Mouse (Mus musculus) embryo, embryonic 10.5 days (tissue): Measurements from ENCODE around the gene Gm20388.

Experiments used
- DNase-seq: peaks from one replicate; pipeline ENCODE4 v3.0.0-alpha.2; 2015; ENCODE audit warnings: low spot score

Gm20388 gene

DNA sequence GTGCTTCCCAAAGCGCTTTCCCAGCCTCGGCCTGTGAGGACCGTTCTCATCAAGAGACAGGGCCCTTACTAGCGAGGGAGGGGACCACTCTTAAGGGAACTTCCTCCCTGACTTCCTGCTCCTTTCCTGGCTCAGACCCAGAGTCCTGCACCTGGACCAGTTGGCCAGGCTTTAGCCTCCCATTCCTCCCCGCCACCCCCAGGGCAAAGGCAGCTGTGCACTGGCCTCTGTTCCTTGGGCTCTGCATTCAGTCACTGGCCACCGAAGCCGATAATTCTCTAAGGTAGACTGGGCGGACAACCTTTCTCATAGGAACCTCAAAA lies 2280.4 kb downstream of the Gm20388 start:
- DNase-seq = no peak

DNA sequence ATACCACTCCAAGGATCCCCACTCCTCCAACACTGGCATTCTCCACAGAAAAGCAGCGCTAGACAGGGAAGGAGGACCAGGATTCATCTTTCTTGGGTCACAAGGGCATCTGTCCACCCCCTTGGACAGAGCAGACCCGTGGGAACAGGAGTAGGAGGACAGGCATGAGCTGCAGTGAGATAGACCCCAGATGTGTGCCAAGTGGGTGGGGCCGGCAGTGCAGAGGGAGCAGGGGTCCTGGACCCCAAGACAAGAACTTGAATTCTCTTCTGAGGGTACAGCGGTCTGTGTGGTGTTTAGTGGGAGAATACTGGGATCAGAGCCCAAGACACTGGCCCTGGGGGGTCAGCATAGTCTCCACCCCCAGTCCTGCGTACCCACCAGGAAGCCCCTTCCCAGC lies 2282.1 kb downstream of the Gm20388 start:
- DNase-seq = no peak

DNA sequence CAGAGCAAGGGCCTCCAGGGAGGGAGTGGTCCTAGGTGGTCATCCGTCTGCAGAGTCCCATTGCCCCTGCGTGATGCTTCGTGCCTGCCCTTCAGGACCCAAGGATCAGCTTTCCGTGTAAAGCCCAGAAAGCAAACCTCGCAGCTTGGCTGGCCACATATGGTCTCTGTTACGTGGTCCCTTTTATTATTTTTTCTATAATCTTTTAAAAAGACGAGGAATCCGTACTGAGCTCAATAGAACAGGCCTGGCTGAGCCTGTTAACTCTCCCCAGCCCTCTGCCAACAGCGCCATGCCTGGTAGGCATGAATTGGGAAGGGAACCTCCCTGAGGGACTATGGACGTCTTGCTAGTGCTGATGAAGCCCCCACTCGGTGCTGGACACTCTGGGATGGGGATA lies 2282.9 kb downstream of the Gm20388 start:
- no peak for DNase-seq

DNA sequence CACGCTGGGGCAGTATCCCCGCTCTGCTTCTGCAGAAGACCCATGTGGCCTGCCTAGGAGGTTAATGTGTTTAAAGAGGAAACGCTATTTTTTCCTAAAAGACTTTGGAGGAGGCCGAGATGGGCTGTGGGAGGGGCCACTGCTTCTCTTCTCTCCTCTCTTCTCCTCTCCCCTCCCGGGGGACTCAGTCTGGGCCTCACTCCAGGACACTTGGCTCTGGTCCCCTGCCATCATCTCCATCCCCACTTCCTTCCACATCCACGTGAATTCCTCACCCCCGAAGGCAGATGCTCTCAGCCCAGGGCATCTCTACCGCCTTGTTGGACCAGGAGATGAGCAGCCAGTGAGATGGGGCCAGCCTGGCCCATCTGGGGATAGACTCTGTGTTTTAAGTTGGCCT lies 2283.8 kb downstream of the Gm20388 start:
- DNase-seq = no peak

DNA sequence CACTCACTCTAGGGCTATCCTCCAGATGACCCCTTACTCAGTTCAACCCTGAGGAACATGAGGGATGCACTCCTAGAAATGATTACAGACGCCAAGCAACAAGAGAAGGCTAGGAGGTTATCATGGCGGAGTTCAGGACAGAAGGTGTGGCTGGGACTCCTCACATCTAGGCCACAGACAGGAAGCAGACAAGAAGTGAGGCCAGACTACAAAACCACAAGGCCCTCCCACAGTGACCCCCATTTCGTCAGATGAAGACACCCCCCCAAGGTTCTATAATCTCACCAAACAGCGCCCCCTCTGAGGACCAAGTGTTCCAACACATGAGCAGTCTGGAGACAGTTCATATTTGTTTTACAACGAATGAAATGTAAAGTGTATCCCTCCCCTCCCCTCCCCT lies 2286.7 kb downstream of the Gm20388 start:
- DNase-seq = no peak

DNA sequence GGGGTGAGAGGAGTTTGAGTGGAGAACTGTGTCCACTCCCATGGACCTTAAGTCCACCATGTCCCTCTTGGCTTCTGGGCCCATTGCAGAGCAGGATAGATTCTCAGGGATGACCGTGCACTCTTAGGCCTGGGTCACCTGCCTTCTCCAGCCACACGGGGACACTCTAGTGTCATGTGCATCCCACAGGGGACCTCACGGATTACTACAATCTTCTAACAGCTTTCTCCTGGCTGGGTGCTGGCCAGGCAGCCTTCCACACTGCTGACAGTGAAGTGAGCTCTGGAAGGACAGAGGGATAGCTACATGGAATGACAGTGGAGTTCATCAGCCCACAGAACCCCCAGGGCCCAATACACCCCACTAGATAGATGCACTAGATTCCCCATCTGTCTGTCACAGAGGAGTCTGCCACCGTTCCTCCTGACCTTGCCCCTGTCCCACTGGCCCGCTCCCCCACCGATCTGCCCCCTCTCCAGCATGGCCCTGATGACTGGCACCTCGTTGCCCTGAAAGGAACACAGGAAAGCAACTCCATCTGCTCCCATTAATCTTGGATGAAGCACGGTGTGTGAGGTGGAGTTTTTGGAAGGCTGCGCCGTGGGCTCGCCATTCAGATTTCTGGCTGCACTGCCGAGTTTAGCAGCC lies 2287.9 kb downstream of the Gm20388 start:
- DNase-seq = no peak

DNA sequence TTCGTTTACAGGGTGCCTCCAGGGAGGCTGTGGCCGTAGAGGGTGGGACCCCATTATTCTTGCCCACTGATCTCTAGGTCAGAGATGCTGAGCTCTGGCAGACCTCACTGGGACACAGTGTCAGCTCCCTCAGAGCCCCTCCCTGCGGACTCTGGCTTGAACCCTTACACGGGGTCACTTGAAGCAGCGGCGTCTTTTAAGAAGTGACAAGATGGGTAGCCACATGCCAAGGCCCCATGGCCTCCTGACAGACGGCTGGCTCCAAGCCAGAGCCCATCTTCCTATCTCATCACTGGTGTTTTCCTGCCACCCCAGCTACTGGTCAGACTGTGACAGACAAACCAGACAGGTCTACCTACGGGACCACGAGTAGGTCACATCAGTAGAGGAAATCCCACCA lies 2288.6 kb downstream of the Gm20388 start:
- DNase-seq = no peak

DNA sequence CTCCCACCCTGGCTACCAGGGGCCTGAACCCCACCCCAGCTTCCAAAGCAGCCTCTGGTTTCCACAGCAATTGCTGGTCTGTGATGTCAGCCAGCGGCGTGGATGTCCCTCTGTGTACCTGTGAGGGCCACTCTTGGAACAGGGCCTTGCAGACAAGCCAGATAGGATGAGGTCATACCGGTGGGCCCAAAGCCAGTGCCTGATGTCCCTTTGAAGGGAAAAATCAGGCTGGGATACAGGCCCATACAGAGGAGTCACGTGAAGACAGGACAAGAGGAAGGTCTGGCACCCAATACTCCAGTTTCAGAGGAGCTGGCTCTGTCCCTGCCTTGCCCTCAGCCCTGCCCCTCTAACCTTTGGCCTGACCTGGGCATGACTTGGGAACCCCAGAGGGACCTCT lies 2289.2 kb downstream of the Gm20388 start:
- DNase-seq = no peak

DNA sequence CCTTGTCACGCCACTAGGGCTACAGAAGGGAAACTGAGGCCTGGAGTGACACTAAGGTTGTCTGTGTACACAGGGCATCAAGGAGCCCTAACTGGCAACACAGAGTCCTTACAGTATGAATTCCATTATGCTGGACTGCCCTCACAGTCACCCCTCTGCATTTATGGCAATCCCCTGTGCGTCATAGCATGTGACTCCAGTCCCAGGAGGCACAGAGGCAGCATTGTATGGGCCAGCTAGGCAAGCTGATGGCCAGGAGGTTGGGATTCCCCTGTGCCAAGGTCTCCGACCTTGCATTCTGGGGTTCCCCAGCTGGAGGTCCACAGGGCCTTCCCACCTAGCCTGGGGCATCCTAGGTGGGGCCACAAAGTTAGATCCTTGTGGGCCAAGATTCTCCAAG lies 2300.9 kb downstream of the Gm20388 start:
- no peak for DNase-seq

DNA sequence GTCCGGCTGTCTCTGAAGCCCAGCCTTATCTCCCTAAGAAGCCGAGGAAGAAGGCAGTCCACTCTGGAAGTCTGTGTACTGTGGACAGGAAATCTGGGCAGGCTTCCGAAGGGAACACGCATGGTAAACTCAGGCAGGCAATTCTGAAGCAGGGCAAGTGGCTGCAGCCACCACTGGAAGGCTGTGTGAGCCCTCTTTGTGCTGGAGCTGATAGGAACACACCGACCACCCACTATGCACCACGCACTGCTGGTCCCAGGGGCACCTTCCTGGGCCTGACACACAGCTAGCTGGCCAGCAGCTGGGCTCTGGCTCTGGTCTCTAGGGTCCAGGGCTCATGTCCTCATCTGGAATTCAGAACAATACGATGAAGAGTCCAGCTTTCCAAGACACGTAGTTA lies 2305.0 kb downstream of the Gm20388 start:
- no peak for DNase-seq

DNA sequence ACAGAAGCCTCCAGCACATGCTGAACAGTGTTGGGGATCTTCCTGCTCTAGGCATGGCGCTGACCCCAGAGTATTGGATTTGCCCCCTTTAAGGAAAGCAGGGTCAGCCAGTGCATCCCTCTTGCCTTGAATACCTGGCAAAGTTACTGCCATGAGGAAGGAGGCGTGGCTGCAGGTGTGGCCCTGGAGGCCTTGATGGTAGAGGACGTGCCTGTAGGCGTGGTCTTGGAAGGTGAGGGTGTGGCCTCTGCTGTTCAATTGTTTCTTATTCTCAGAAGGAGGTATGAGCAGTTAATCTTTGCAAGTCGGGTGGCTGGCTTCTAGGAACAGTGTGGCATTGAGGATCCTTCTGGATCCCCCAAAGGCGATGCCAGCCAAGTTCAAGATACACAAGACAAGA lies 2305.8 kb downstream of the Gm20388 start:
- DNase-seq = no peak

DNA sequence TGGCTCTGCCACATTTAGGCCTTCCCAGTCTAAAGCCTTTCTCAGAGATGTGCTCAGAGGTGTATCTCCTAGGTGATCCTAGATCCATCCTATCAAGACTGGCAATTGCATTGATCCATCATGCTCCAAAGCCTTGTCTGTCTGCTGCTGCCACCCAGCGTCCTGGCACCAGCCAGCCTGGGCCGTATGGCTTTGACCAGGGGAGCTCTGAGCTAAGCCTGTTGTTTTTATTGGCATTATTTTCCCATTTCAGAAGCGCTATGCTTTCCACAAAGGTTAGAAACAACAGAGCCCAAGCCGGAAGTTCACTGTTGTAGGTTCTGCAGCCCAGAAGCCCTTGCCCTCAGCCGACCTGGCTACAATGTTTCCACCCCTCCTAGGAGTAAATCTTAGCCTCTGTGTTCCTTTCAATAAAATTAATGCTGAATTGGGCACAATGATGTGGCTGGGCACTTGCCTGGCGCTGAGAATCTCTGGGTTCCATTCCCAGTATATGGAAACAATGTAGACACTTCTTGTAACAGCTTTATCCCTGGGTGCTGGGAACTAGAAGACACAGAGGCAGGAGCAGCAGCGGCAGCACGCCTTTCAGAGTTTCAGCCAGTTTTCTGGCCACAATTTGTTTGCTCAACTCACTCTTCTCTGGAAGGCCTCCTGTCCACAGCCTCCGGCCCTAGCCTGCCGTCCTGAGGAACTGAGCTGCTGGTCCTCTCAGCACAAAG lies 2307.0 kb downstream of the Gm20388 start:
- no peak for DNase-seq

DNA sequence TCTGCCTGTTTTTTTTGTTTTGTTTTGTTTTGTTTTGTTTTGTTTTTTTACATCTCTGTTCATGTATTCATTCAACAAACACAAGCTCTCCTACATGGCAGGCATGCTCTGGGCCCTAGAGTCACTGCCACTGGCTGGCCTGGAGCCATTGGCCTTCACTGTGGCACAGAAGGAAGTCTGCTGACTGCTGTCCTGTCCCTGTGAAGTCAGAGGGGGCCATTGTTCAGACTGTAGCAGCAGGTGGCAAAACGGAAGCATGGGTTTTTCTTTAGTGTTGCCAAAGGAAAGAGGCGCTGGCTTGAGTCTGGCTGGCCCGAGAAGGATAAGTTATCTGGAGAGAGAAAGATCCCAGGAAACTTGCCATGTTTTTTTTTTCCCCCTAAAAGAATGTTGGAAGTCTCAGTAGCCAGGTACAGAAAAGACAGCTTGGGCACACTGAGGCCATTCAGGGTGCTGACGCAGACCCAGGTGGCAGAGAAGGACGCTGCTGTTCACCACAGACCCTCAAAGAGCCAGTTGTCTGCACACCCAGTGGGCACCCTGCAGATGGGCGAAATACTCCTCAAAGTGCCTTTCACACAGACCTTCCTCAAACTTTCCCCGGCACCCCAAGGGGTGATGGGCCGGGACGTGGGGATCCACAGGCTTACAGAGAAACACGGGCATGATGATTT lies 2313.5 kb downstream of the Gm20388 start:
- no peak for DNase-seq

DNA sequence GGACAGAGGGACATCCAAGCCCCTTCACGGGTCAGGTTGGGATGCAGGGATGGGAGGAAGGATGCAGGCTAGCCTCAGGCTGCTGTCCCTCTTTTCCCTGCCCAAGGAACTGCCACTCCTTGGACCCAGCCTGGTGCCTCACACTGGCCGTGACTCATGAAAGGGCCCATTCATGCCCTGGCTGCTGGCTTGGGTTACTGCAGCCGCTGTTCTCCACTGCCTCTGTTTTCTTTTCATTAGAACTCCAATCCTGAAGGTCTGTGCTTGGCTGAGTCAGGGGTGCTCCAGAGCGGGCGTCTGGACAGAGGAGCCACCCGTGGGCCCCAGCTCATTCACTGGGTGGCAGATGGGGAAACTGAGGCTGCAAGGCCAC lies 2314.0 kb downstream of the Gm20388 start:
- DNase-seq = peak; percentile 44

DNA sequence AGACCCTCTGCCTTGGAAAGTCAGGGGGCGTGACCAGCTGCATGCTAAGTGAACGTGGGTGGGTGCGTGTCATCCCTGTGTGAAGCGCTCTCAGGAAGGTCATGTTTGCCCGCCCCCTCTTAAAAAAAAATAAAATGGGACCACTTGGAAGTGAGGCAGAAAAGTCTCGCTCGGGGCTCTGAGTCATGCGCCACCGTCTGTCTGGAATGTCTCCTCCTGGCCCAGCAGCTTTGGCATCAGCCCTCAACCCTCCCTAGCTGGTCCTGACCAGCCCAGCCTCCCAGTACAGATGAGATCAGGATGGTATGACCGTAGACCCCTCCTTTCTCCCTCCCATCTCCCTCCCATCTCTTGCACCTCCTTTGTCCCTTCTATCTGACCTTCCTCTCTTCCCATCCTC lies 2314.8 kb downstream of the Gm20388 start:
- DNase-seq = peak; percentile 17

DNA sequence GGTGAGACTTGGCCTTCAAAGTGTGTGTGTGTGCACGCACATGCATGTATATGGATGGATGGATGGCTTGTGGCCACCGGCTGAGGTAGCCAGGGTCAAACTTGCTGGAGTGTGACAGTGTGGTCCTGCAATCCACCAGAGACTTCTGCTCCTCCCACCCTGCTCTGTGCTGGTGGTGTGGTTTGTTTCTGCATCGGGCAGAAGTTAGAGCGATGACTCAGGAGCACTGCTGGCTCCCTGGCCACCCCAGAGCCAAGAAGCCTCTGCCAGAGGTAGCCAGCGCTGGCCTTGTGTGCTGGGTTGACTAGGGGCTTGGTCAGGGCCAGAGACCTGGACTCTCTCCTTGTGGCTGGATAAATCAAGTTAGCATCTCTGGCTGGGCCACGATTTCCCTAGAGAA lies 2316.7 kb downstream of the Gm20388 start:
- no peak for DNase-seq

DNA sequence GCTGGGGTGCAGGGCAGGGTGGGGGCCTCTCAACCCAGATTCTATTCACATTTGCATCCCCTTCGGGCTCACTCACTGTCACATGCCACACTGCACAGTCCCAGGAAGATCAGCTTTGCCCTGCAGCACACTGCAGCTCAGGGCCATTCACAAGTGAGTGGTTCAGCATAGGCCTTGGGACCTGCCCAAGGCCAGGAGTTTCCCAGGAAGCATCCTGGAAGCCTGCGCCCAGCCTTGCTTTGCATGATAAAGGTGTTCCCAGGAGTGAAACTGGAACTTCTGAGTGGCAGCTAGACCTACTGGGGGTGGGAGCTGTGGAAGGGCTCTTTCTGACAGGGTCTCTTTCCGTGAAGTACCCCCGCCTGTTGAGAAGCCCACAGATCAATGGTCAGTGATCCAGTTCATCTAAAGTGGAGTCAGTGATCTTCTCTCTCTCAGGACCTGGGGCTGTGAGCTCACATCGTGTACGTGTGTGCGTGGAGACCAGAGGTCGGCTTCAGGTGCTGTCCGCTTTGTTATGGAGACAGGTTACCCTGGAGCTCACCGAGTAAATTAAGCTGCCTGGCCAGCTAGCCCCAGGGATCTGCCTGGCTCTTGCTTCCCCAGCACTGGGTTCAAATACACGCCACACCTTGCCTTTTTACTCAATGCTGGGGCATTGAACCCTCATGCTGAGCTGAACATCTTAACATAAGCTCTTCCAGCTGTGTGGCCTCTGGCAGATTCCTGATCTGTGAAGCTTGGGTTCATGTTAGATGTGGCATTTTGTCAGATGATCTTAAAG lies 2318.3 kb downstream of the Gm20388 start:
- no peak for DNase-seq

DNA sequence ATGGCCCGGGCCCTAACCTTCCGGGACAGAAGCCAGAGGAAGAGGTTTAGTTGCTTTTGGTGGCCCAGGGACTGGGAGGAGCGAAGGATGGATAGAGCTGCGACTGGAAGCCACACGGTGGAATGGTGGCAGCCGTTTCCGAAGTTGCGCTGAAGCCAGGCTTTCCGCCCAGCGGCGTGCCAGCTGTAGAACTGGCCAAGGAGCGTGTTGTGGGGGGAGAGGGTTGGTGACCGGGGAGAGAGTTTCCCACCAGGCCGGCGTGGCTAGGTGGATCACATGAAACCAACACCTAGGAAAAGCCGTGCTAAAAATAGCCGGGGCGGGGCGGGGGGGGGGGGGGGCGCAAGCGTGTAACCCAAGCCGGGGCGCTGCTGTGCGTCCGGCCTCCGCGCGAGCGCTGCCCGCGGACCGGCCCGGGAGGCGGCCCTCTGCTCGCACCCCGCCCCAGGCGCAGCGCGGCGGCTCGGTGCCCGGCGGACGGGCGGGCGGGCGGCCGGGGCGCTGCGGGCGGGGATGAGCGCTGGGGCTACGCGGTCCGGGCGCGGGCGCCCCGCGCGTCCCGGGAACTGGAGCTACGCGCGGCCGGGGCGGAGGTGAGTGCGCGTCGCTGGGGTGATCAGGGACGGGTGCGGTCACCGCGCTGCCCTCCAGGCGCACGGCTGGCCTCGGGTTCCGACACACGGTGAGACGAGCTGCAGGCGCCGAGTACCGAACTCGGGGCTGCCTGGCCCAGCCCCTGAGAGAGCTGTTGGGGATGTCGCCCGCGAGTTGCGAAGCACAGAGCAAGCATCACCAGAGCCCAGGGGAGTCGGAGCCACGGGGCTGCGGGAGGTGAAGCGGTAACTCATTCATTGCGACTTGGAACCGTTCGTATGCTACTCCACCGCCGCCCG lies 2319.4 kb downstream of the Gm20388 start:
- peak; percentile 30 for DNase-seq

DNA sequence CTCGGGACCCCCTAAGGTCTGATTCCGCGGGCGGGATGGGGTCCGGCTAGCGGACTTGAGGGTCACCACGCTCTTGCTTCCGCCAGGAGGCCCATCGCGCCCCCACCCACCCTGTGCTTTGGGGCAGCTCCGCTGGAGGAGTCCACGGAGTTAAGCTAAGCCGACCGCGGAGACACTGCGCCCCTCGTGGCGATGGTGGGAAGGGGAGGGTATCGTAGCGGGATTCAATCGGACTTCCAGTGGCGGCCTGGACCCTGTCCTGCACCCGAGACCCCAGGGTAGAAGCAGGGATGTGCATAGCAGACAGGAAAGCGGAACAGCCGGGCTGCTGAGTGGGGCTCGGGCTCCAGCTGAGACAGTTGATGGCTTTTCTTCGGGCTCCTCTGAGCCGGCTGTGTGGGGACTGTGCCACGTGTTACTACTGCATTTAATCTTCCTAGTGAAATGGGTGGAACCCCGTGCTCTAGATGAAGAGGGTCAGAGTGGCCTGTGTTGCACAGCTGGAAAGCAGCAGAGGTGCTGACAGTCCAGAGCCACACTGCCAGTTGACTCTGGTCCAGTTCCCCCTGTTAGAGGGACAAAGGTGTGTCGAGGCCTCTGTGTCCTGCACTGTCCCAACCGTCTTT lies 2320.2 kb downstream of the Gm20388 start:
- DNase-seq = peak; percentile 88

DNA sequence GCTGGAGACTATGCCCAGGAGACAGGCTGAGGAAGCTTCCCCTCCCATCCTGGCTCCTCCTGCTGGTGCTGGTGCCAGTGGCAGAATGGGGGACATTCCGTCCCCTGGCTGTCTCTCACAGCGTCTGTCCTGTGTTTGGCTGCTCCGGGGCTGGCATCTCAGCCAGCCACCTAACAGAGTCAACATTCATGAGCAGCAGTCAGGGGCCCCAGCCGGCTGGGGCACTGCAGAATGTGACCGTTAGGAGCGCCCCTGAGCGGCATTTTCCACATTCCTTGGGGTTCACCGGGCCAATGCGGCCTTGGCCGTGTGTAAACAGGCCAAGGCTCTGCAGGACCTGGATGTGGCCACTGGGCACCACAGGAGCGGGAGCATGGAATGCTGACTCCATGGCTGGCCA lies 2323.4 kb downstream of the Gm20388 start:
- peak; percentile 60 for DNase-seq

DNA sequence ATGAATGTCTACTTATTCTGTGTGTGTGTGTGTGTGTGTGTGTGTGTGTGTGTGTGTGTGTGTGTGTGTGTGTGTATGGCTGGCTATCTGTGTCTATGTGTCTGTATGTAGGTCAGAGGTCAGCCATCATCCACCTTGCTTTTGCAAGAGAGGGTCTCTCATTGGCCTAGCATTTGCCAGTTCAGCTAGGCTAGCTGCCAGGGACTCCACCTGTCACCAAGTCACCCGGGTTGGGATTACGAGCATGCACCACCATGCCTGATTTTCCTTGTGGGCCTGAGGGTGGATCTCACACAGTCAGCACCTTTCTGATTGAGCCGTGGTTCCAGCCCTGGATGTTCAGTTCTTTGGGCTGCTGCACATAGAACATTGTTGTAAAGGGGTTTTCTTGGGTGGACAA lies 2325.9 kb downstream of the Gm20388 start:
- DNase-seq = no peak
